ENCODE assay signal across 8 mouse cellular contexts in genomic region chr8:87811399-87812068, GRCm38 (mm10).
DNase-seq lines count a peak whose midpoint lies in the region; ATAC-seq and TF ChIP-seq lines count a peak whose summit lies in the region.

No protein-coding gene starts in this region.

- no peak overlapping the region for H3K4me3 ChIP-seq in limb, embryonic 14.5 days (replicated peaks; ENCODE audit: low read length)
- no peak overlapping the region for H3K4me3 ChIP-seq in stomach, postnatal 0 days (ENCODE audit: low read depth, low read length)

- H3K9ac ChIP-seq in limb, embryonic 14.5 days (ENCODE audit: low read depth, low read length, severe bottlenecking) = no peak overlapping the region
- no peak overlapping the region for H3K9ac ChIP-seq in stomach, postnatal 0 days (ENCODE audit: low read length)

- no peak for TF ChIP-seq EP300 in stomach, postnatal 0 days (optimal IDR thresholded peaks at IDR 0.05)

- WGBS in limb, embryonic 14.5 days = 56% methylated on average over 17 of the region's 17 CpGs
- 48% methylated on average over 17 of the region's 17 CpGs for WGBS in stomach, postnatal 0 days

- H3K27me3 ChIP-seq in limb, embryonic 14.5 days (ENCODE audit: control insufficient read depth, insufficient read depth, low read length) = no peaks in the 10 kb centered on the region
- H3K27me3 ChIP-seq in stomach, postnatal 0 days (ENCODE audit: control insufficient read depth, insufficient read depth, low read length) = no peaks in the 10 kb centered on the region

- no peak overlapping the region for H3K4me2 ChIP-seq in limb, embryonic 14.5 days (replicated peaks; ENCODE audit: low read depth, low read length, severe bottlenecking)
- no peak overlapping the region for H3K4me2 ChIP-seq in stomach, postnatal 0 days (replicated peaks; ENCODE audit: low read depth)

- peak; percentile 51 for ATAC-seq in limb, embryonic 14.5 days (ENCODE audit: low FRiP score, low read depth)
- ATAC-seq in stomach, postnatal 0 days (ENCODE audit: low FRiP score, low TSS enrichment) = peak; percentile 31; the same call in 1 of the 2 replicates

- peak; percentile 25 for DNase-seq in adrenal gland, postnatal 25 days
- DNase-seq in cerebellum, adult 11 months = peak; percentile 29
- peak; percentile 50 to 78 for DNase-seq in frontal cortex, postnatal 36 days (ENCODE audit: low spot score in 2 of 2)
- DNase-seq in kidney, postnatal 14 days = peak; percentile 23
- DNase-seq in limb, embryonic 14.5 days (ENCODE audit: low spot score) = peak; percentile 77
- DNase-seq in stomach, postnatal 0 days (ENCODE audit: low spot score) = peak; percentile 37
- no peak for DNase-seq in thymus, adult 18-20 months
- no peak for DNase-seq in lung, postnatal 36 days

- no peak for TF ChIP-seq POLR2A in limb, embryonic 14.5 days (IDR thresholded peaks at IDR 0.05; ENCODE audit: borderline replicate concordance, extremely low read depth, insufficient read depth, insufficient read length)

- peak overlapping the region; percentile 33; the same call in 1 of the 2 replicates for H3K27ac ChIP-seq in limb, embryonic 14.5 days (replicated peaks; ENCODE audit: low read depth, low read length)
- H3K27ac ChIP-seq in stomach, postnatal 0 days (replicated peaks) = no peak overlapping the region

- TF ChIP-seq CTCF in stomach, postnatal 0 days (IDR thresholded peaks at IDR 0.05; ENCODE audit: low read depth) = no peak

- H3K4me1 ChIP-seq in limb, embryonic 14.5 days (ENCODE audit: control insufficient read depth, insufficient read depth, low read length) = peaks cover 30% of the 10 kb centered on the region
- peaks cover 5% of the 10 kb centered on the region; the same call in 1 of the 2 replicates for H3K4me1 ChIP-seq in stomach, postnatal 0 days (replicated peaks; ENCODE audit: control insufficient read depth, insufficient read depth)

- no peaks in the 10 kb centered on the region for H3K36me3 ChIP-seq in limb, embryonic 14.5 days (ENCODE audit: control insufficient read depth, insufficient read depth, low read length)
- H3K36me3 ChIP-seq in stomach, postnatal 0 days (ENCODE audit: control insufficient read depth, insufficient read depth, low read length) = no peaks in the 10 kb centered on the region

- no peaks in the 10 kb centered on the region for H3K9me3 ChIP-seq in limb, embryonic 14.5 days (ENCODE audit: control insufficient read depth, low read length)
- no peaks in the 10 kb centered on the region for H3K9me3 ChIP-seq in stomach, postnatal 0 days (ENCODE audit: control insufficient read depth, low read length)

Comparison
In these comparisons a context has a peak if more than half of its experiments do, and no peak if none do; other contexts are left out.
1. DNase-seq: peak in adrenal gland, postnatal 25 days (single experiment), cerebellum, adult 11 months (single experiment), frontal cortex, postnatal 36 days (2 of 2), kidney, postnatal 14 days (single experiment), limb, embryonic 14.5 days (single experiment) and stomach, postnatal 0 days (single experiment); none in thymus, adult 18-20 months (0 of 2) and lung, postnatal 36 days (single experiment).